Mouse (Mus musculus) C2C12 (cell line): Measurements from ENCODE around the gene Coq10a. TPM values are rescaled to one million over a fixed set of nuclear protein-coding genes. Genes with fewer than 3 reads are reported as not detected.

ENCODE experiments used
- H3K27me3 ChIP-seq: one replicate; pipeline ENCODE4 v1.6.1; 2011; ENCODE audit not compliant: control insufficient read depth, insufficient read depth, insufficient read length
- H3K36me3 ChIP-seq: one replicate; pipeline ENCODE4 v1.6.1; 2011; ENCODE audit not compliant: control insufficient read depth, insufficient read depth
- H3K4me3 ChIP-seq: one replicate; pipeline ENCODE4 v1.5.1; 2011; ENCODE audit warnings: mild to moderate bottlenecking, control low read depth; ENCODE audit not compliant: poor library complexity, insufficient read depth, severe bottlenecking
- H3K79me2 ChIP-seq: one replicate; pipeline ENCODE4 v1.6.1; 2011; ENCODE audit not compliant: control insufficient read depth, insufficient read depth
- H3K79me3 ChIP-seq: one replicate; pipeline ENCODE4 v1.6.1; 2011; ENCODE audit warnings: low read depth, control low read depth
- H3ac ChIP-seq: one replicate; pipeline ENCODE3; 2011; ENCODE audit warnings: low read depth; ENCODE audit not compliant: control insufficient read depth, insufficient read length
- CEBPB ChIP-seq: IDR thresholded peaks from one replicate; pipeline ENCODE4 v1.6.1; 2011; ENCODE audit warnings: low read depth, mild to moderate bottlenecking, control low read depth, moderate library complexity
- CTCF ChIP-seq: IDR thresholded peaks from one replicate; pipeline ENCODE4 v1.5.1; 2011; ENCODE audit not compliant: control insufficient read depth, insufficient read depth, insufficient read length
- FOSL1 ChIP-seq: IDR thresholded peaks from one replicate; pipeline ENCODE4 v1.8.0; 2011; ENCODE audit warnings: mild to moderate bottlenecking, low read length; ENCODE audit not compliant: poor library complexity, insufficient read depth, severe bottlenecking
- MAX ChIP-seq: IDR thresholded peaks from one replicate; pipeline ENCODE4 v1.6.1; 2011; ENCODE audit warnings: mild to moderate bottlenecking, control low read depth
- MYOD1 ChIP-seq: IDR thresholded peaks from one replicate; pipeline ENCODE4 v1.6.1; 2011; ENCODE audit warnings: low read depth; ENCODE audit not compliant: control insufficient read depth, insufficient read length
- MYOG ChIP-seq: IDR thresholded peaks from one replicate; pipeline ENCODE4 v1.6.1; 2011; ENCODE audit not compliant: control insufficient read depth, insufficient read length; ENCODE audit errors: extremely low read depth
- USF1 ChIP-seq: IDR thresholded peaks from one replicate; pipeline ENCODE4 v1.6.1; 2011; ENCODE audit warnings: low read depth, mild to moderate bottlenecking, control low read depth, moderate library complexity
- polyA plus RNA-seq: library from polyadenylated mRNA; unstranded; fragments of >200 nt; fragmentation: generic; extraction: Trizol; gene quantifications from one replicate; pipeline ENCODE4 v1.2.1, GENCODE M21; 2012; ENCODE audit warnings: missing spikeins

Gene Coq10a
- polyA plus RNA-seq, 1 experiment, result 13.7 TPM

DNA sequence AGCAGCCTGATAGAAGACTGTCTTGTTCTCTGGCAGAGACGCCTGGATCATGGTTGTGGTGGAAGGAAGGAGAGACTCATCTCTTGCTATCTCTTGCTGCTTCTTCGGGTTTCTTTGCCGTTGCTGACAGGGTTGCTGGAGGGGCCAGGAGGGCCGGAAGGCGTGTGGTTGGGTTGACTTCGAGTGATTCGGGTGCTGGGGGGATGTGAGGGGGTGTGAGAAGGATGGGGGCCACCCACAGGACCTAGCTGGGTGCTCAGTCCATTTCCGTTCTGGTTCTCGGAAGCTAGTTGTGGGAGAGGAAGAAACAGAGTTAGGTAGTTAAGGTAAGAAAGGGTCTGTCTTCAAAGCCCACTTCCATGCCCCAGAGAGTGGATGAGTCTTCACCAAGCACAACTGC is 32.8 kb upstream of the Coq10a start:
- no peak overlapping the region for H3ac ChIP-seq
- peaks cover 16% of the 10 kb centered on the region for H3K36me3 ChIP-seq
- no peaks in the 10 kb centered on the region for H3K27me3 ChIP-seq
- H3K4me3 ChIP-seq, result no peak overlapping the region
- TF ChIP-seq CTCF (no peak), MYOG (no peak), MAX (no peak), CEBPB (no peak)
- H3K79me3 ChIP-seq, result no peaks in the 10 kb centered on the region
- H3K79me2 ChIP-seq, result no peaks in the 10 kb centered on the region

DNA sequence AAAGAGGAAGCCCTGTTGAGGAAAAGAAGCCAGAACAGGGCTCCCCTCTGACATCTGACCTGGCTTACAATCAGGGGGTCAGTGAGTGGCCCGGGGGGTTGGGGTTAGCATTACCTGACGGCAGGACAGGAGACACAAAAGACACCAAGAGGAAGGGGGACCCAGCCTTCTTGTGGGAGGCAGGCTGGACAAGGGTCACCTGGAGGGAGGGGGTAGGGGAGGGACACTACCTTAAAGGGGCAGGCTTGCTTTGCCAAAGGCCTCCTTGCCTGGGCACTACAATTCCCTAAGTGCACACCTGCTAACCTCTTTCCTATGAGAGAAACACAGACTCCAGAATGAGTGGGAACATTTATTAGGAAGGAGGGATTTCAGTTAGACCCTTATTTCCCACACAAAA is 32.3 kb upstream of the Coq10a start, which contains the start of gene Slc39a5:
Gene Slc39a5 (minus strand): TSS at position 174 of the 400 bp plus-strand sequence.
- Histone ChIP-seq H3K27me3 (no peaks in the 10 kb centered on the region), H3K36me3 (peaks cover 15% of the 10 kb centered on the region), H3ac (no peak within 1 kb of the TSS)

DNA sequence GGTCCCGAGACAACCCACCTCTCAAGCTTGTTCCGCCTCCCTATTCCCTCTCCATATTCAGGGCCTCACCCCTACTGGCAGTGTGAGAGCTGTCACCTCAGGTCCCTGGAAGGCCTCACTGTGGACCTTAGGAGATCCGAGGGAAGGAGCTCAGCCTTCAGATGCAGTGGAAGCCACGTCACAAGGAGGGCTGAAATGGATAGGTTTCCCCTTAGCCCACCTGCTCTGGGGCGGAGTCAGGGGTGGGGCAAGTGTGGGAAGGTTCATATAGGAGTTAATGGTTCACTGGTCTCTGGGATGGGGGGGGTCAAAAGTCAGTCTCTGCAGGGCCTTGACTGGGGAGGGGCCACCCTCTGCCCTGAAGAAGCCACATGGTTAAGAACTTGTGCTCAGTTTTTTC is 31.5 kb upstream of the Coq10a start:
- no peak for TF ChIP-seq FOSL1
- no peak for TF ChIP-seq MYOD1
- TF ChIP-seq CEBPB, result no peak
- no peak for TF ChIP-seq MYOG
- TF ChIP-seq MAX, result no peak
- TF ChIP-seq USF1, result no peak
- TF ChIP-seq CTCF, result no peak
- peaks cover 17% of the 10 kb centered on the region for H3K36me3 ChIP-seq
- no peaks in the 10 kb centered on the region for H3K27me3 ChIP-seq
- H3K79me2 ChIP-seq, result no peaks in the 10 kb centered on the region
- H3K79me3 ChIP-seq, result no peaks in the 10 kb centered on the region
- no peak overlapping the region for H3ac ChIP-seq
- H3K4me3 ChIP-seq, result no peak overlapping the region

More for the DNA sequence above, 32.3 kb upstream of the Coq10a start, which contains the start of gene Slc39a5:
- no peak within 1 kb of the TSS for H3K4me3 ChIP-seq
- H3K79me3 ChIP-seq, result no peaks in the 10 kb centered on the region
- H3K79me2 ChIP-seq, result no peaks in the 10 kb centered on the region
- TF ChIP-seq FOSL1, result no peak
- no peak for TF ChIP-seq CTCF
- TF ChIP-seq MYOD1, result no peak
- TF ChIP-seq CEBPB, result no peak

GRCm38 (mm10) chr10:128397466-128397865 is 28.7 kb upstream of the Coq10a start:
- Histone ChIP-seq H3K36me3 (peaks cover 31% of the 10 kb centered on the region), H3K27me3 (no peaks in the 10 kb centered on the region), H3K79me2 (no peaks in the 10 kb centered on the region), H3K79me3 (no peaks in the 10 kb centered on the region), H3ac (no peak overlapping the region), H3K4me3 (no peak overlapping the region)
- no peak for TF ChIP-seq MYOD1
- TF ChIP-seq FOSL1, result no peak
- no peak for TF ChIP-seq MYOG
- no peak for TF ChIP-seq CEBPB
- no peak for TF ChIP-seq MAX
- TF ChIP-seq USF1, result no peak
- no peak for TF ChIP-seq CTCF

DNA sequence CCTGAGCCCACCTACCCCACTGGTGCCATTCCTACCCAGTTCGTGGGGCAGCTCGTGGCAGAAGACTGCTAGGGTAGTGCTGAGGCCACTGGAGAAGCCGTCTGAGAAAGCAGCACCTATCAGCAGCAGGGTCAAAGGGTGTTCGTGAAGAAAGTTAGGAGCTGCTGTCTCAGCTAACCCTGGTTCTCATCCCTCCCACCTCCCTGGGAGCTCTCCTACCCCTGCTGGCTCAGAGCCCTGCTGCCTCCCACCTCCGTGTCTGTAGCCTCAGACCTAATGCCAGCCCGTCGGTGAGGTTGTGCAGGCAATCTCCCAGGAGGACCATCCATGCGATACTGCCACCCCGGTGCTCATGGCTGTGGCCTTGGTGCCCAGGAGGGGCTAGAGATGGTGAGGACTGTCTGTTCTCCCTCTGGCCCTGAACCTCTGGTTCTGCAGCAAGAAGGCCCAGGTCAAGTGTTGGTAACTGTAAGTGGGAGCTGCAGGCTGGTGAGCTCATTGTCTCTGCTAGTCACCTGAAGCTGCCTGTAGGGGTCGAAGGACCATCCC is 28.0 kb upstream of the Coq10a start:
- no peak overlapping the region for H3K4me3 ChIP-seq
- H3ac ChIP-seq, result no peak overlapping the region
- TF ChIP-seq FOSL1 (no peak), USF1 (no peak), MAX (no peak), MYOG (no peak), MYOD1 (no peak), CTCF (no peak)
- no peaks in the 10 kb centered on the region for H3K79me3 ChIP-seq
- no peaks in the 10 kb centered on the region for H3K79me2 ChIP-seq
- H3K27me3 ChIP-seq, result no peaks in the 10 kb centered on the region
- H3K36me3 ChIP-seq, result peaks cover 38% of the 10 kb centered on the region

- no peaks in the 10 kb centered on the region for H3K79me2 ChIP-seq
- no peaks in the 10 kb centered on the region for H3K27me3 ChIP-seq
- TF ChIP-seq USF1 (no peak), FOSL1 (no peak), CTCF (no peak), MYOD1 (no peak), CEBPB (no peak), MYOG (no peak), MAX (no peak)
- H3K4me3 ChIP-seq, result no peak overlapping the region
- no peaks in the 10 kb centered on the region for H3K79me3 ChIP-seq
- peaks cover 45% of the 10 kb centered on the region for H3K36me3 ChIP-seq
- H3ac ChIP-seq, result no peak overlapping the region
Measured at GRCm38 (mm10) chr10:128396017-128396673, 27.3 kb upstream of the Coq10a start.
